Mouse (Mus musculus) hindbrain, embryonic 16.5 days (tissue): ENCODE data around the gene Scn4a. TPM values are rescaled to one million over a fixed set of nuclear protein-coding genes. Genes with fewer than 3 reads are reported as not detected.

ENCODE experiments used
- ATAC-seq: fragments of 200-750 bp; cut with Nextera tagmentation; 2 replicates; pipeline ENCODE4 v1.8.0; 2017; ENCODE audit warnings: moderate TSS enrichment, moderate library complexity
- H3K27ac ChIP-seq: fragments of 300-500 bp; sonication (generic); 2 replicates; pipeline ENCODE4 v1.5.1; 2014; ENCODE audit warnings: low read depth, mild to moderate bottlenecking, control low read depth, low read length, moderate library complexity
- H3K27me3 ChIP-seq: fragments of 300-500 bp; sonication (generic); replicated peaks from 2 replicates; pipeline ENCODE4 v1.6.1; 2014; ENCODE audit warnings: low read length; ENCODE audit not compliant: control insufficient read depth, insufficient read depth
- H3K36me3 ChIP-seq: fragments of 300-500 bp; sonication (generic); 2 replicates; pipeline ENCODE4 v1.6.1; 2014; ENCODE audit warnings: mild to moderate bottlenecking, low read length, moderate library complexity, mixed read lengths; ENCODE audit not compliant: control insufficient read depth, insufficient read depth
- H3K4me1 ChIP-seq: fragments of 300-500 bp; sonication (generic); 2 replicates; pipeline ENCODE4 v1.6.1; 2014; ENCODE audit warnings: low read depth, low read length; ENCODE audit not compliant: control insufficient read depth, insufficient read depth
- H3K4me2 ChIP-seq: fragments of 300-500 bp; sonication (generic); 2 replicates; pipeline ENCODE4 v1.6.1; 2014; ENCODE audit warnings: mild to moderate bottlenecking, low read length, control low read depth, moderate library complexity
- H3K4me3 ChIP-seq: fragments of 300-500 bp; sonication (generic); 2 replicates; pipeline ENCODE4 v1.5.1; 2014; ENCODE audit warnings: mild to moderate bottlenecking, low read length, control low read depth, moderate library complexity
- H3K9ac ChIP-seq: fragments of 300-500 bp; sonication (generic); 2 replicates; pipeline ENCODE4 v1.6.1; 2014; ENCODE audit warnings: low read depth, mild to moderate bottlenecking, control low read depth, low read length, moderate library complexity
- H3K9me3 ChIP-seq: fragments of 300-500 bp; sonication (generic); 2 replicates; pipeline ENCODE4 v1.6.1; 2014; ENCODE audit warnings: mild to moderate bottlenecking, low read length, moderate library complexity; ENCODE audit not compliant: control insufficient read depth
- WGBS: fragments of 180-500 bp; shearing (Covaris S2); extraction: QIAGEN DNeasy Blood & Tissue Kit; methylation state at CpG from one replicate; pipeline ENCODE4 v1.1.7; 2014; 5-methylcytosine and 5-hydroxymethylcytosine counted together
- polyA plus RNA-seq: library from polyadenylated mRNA; unstranded; fragments of >200 nt; fragmentation: Nextera tagmentation; extraction: Ambion mirVana; gene quantifications from 2 replicates; pipeline ENCODE4 v1.2.1, GENCODE M21; 2015

Scn4a gene
- polyA plus RNA-seq, 1 experiment from 2014 or later, result not detected

DNA sequence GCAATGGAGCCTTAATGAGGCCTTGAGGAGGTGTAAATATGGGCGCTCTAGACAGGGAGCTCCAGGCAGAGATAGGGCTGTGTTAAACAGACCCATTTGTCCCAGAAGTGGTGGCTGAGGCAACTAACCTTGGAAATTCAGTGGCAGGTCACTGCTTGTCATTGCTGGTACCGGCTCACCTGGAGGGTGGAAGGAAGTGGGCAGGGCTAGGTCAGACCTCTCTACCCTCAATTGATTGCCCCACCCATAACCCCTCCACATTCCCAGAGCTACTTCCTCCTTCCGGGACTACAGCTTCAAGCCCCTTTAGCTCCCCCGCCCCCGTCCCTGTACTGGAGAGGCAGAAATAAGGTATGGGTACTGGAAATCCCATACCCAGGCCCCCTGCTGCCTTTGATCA lies 39.6 kb downstream of the Scn4a start:
- Histone ChIP-seq H3K4me2 (no peak overlapping the region), H3K9ac (no peak overlapping the region), H3K4me3 (no peak overlapping the region), H3K27me3 (no peaks in the 10 kb centered on the region), H3K27ac (no peak overlapping the region), H3K4me1 (no peaks in the 10 kb centered on the region), H3K36me3 (no peaks in the 10 kb centered on the region), H3K9me3 (no peaks in the 10 kb centered on the region)
- 78% methylated on average over 5 of the region's 5 CpGs for WGBS
- no peak for ATAC-seq

DNA sequence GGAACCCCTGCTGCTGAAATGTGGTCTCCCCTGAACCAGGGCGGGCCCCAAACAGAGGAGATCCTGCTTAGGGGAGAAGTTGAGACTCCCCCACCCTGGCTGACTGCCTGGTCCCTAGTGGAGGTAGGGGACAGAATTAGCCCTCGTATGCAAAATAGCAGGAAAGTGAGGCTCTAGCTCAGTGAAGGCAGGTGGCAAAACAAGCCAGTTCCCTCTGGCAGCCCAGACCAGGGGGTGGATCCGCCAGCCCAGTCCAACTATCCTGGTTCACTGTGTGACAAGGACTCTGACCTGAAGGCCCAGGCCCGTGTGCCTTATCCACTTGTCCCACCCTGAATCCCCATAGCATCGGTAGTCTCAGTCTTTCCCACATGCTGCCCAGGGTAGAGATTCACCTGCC lies 43.0 kb downstream of the Scn4a start:
- Histone ChIP-seq H3K4me1 (no peaks in the 10 kb centered on the region), H3K9me3 (no peaks in the 10 kb centered on the region), H3K27ac (no peak overlapping the region), H3K27me3 (no peaks in the 10 kb centered on the region), H3K4me2 (no peak overlapping the region), H3K9ac (no peak overlapping the region), H3K4me3 (no peak overlapping the region), H3K36me3 (no peaks in the 10 kb centered on the region)
- WGBS, result 69% methylated on average over 5 of the region's 5 CpGs
- no peak for ATAC-seq

DNA sequence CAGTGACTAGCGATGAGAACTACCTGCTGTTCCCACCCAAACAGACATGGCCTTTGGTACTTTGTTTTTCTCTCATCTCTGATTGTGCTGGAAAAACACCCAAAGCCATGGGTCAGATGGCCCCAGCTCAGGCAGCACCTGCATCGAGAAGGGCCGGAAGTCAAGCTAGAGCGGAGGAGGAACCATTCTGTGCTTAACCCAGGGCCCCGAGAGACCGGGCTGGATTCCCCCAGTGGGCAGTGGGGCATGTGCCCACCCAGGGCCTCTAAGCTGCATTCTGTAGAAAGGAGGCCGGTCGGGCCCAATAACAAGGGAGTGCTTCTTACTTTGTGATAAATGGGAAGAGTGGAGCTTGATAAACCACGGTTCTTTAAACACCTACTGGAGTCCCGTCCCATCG lies 44.9 kb downstream of the Scn4a start:
- no peaks in the 10 kb centered on the region for H3K27me3 ChIP-seq
- 84% methylated on average over 11 of the region's 11 CpGs for WGBS
- H3K4me3 ChIP-seq, result no peak overlapping the region

DNA sequence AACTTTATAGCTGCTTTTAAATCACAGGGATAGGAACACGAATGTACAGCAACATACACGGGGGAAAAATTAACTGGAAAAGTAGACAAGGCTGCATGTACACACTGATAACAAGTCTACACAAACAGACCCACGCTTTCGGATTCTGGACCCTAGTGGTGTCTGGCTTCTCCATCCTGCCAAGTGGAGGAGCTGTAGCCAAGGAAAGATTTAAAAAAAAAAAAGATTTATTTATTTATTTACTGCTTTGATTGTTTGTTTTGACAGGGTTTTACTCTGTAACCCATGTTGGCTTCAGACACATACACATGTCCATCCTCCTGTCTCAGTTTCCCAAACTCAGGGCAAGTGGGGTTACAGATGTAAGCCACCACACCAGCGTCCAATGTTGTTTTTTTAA lies 45.7 kb downstream of the Scn4a start:
- 80% methylated on average over 5 of the region's 5 CpGs for WGBS
- Histone ChIP-seq H3K27ac (no peak overlapping the region), H3K27me3 (no peaks in the 10 kb centered on the region), H3K4me3 (no peak overlapping the region), H3K9me3 (no peaks in the 10 kb centered on the region), H3K4me2 (no peak overlapping the region), H3K4me1 (no peaks in the 10 kb centered on the region), H3K36me3 (no peaks in the 10 kb centered on the region), H3K9ac (no peak overlapping the region)
- no peak for ATAC-seq

More for the DNA sequence above, 44.9 kb downstream of the Scn4a start:
- no peak overlapping the region for H3K27ac ChIP-seq
- no peaks in the 10 kb centered on the region for H3K36me3 ChIP-seq
- H3K4me2 ChIP-seq, result no peak overlapping the region
- no peak for ATAC-seq
- H3K9me3 ChIP-seq, result no peaks in the 10 kb centered on the region
- H3K9ac ChIP-seq, result no peak overlapping the region
- H3K4me1 ChIP-seq, result no peaks in the 10 kb centered on the region

DNA sequence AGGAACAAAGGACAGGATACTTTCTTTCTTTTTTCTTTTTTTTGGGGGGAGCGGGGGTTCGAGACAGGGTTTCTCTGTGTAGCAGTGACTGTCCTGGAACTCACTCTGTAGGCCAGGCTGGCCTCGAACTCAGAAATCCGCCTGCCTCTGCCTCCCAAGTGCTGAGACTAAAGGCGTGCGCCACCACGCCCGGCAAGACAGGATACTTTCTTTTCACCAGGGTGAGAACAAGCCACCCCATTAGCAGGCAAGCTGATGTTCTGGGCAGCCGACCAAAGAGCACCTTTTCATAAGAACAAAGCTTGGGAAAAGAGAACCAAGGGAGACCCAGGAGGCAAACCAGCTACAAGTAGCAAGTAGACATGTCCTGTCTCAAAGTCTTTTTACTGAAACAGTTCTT lies 46.3 kb downstream of the Scn4a start:
- Histone ChIP-seq H3K9ac (no peak overlapping the region), H3K27ac (no peak overlapping the region), H3K36me3 (no peaks in the 10 kb centered on the region), H3K4me2 (no peak overlapping the region), H3K9me3 (no peaks in the 10 kb centered on the region), H3K4me3 (no peak overlapping the region), H3K4me1 (no peaks in the 10 kb centered on the region), H3K27me3 (no peaks in the 10 kb centered on the region)
- WGBS, result 79% methylated on average over 9 of the region's 9 CpGs
- ATAC-seq, result no peak

DNA sequence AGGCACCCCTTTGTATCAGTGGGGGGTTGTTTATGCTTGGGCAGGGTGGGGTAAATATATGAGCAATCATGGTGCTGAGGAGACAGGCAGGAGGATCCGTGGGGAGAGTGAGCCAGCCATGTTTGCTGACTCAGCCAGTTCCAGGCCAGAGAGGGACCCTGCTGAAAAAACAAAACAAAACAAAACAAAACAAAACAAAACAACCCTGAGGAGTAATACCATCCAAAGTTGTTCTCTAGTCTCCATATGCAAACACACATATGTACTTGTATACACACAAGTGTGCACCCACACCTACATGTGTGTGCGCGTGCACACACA lies 47.1 kb downstream of the Scn4a start:
- Histone ChIP-seq H3K4me3 (no peak overlapping the region), H3K27me3 (no peaks in the 10 kb centered on the region), H3K9me3 (no peaks in the 10 kb centered on the region), H3K27ac (no peak overlapping the region), H3K9ac (no peak overlapping the region), H3K4me2 (no peak overlapping the region), H3K36me3 (no peaks in the 10 kb centered on the region), H3K4me1 (no peaks in the 10 kb centered on the region)
- no peak for ATAC-seq
- WGBS, result 81% methylated on average over 3 of the region's 3 CpGs

DNA sequence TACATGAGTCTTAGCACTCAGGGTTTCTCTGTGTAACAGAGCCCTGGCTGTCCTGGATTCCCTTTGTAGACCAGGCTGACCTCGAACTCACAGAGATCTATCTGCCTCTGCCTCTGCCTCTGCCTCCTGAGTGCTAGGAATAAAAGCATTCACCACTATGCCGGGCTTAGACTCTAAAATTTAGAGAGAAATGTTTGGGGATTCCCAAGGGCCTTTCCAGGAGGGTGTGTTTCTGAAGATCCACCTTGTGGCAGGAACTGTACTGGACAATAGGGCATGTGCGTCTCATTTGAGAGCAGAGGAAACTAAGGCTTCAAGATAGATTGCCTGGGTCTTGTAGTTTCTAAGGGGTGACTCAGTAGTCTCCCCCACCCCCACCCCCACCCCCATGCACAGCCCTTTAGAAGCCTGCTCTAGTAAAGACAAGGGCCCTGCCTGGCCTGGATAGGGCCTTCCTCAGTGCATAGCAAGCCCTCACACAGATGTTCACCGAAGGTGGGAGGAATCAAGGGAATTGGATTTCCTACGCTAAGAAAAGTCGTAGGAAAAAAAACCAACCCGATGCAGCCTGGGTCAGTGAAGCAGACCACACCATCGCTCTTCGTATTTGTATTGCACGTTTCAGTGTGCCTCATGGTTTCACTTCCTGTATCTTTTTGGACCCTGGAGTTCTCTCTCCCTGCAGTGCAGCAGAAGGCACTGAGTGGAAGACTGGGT lies 47.6 kb downstream of the Scn4a start:
- Histone ChIP-seq H3K36me3 (no peaks in the 10 kb centered on the region), H3K4me1 (no peaks in the 10 kb centered on the region), H3K4me2 (no peak overlapping the region), H3K9me3 (no peaks in the 10 kb centered on the region), H3K4me3 (no peak overlapping the region), H3K9ac (no peak overlapping the region), H3K27ac (no peak overlapping the region), H3K27me3 (no peaks in the 10 kb centered on the region)
- ATAC-seq, result no peak
- WGBS, result 85% methylated on average over 10 of the region's 10 CpGs

DNA sequence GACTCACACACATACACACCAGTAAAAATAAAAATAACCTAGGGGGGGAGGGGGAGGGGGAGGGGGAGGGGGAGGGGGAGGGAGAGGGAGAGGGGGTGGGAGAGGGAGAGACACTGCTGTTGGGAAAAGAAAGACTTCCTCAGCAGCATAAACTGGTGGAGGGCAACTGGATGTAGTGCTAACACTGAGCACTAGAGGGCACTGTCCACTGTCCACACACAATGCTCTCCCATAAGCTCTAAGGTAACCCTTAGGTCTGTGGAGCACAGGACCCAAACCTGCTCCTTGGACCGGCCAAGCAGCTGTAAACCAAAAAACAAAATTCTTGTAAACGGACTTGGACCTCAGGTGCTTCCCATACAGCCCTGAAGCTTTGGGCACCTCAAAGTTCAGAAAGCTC lies 50.5 kb downstream of the Scn4a start:
- H3K9ac ChIP-seq, result no peak overlapping the region
- H3K27me3 ChIP-seq, result no peaks in the 10 kb centered on the region
- WGBS, result 30% methylated on average over 2 of the region's 2 CpGs
- no peaks in the 10 kb centered on the region for H3K36me3 ChIP-seq
- no peak overlapping the region for H3K27ac ChIP-seq
- no peak for ATAC-seq
- no peak overlapping the region for H3K4me2 ChIP-seq
- H3K4me3 ChIP-seq, result no peak overlapping the region
- H3K9me3 ChIP-seq, result no peaks in the 10 kb centered on the region
- no peaks in the 10 kb centered on the region for H3K4me1 ChIP-seq

DNA sequence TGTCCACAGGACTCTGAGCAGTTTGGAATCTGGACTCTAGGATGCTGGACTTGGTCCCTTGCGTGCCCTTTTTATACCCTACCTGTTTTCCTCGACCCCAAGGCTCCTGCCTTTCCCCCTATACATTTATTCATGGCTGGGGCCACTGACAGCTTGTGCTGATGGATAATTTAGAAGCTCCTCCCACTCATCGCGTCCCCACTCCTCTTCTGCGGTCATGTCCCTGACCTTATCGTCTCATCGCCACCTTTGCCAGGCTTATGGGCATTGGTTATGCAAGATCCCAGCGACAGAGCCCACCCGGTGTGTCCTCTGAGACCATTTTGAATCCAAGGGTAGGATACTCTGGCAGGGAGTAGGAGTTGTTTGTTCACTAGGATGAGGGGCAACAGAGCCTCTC lies 51.3 kb downstream of the Scn4a start, which contains the start of gene Gh:
Gene Gh (minus strand): TSS at position 101 of the 400 bp plus-strand sequence.
- Histone ChIP-seq H3K27ac (no peak within 1 kb of the TSS), H3K4me3 (no peak within 1 kb of the TSS), H3K4me2 (no peak within 1 kb of the TSS), H3K9me3 (no peaks in the 10 kb centered on the region), H3K4me1 (no peaks in the 10 kb centered on the region), H3K27me3 (no peaks in the 10 kb centered on the region), H3K9ac (no peak within 1 kb of the TSS), H3K36me3 (no peaks in the 10 kb centered on the region)
- WGBS, result 82% methylated on average over 9 of the region's 9 CpGs
- no peak for ATAC-seq

DNA sequence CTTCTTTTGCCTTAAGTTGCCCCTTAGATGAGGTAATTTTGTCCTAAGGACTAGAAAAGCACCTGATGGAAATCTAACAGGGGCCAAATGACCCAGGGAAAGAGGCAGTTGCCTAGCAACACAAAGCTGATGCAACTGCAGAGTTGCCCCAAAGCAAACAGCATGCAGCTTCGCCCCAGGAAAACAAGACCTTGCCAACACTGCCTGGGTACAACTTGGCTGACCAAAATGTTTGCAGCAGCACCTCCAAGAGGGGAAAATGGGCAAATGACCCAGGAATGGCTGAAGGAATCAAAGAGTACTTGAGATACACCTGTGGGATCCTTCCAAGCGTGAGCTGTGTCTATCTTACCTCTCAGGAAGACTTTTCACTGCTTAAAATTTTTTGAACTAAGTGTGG lies 61.2 kb downstream of the Scn4a start:
- 86% methylated on average over 2 of the region's 2 CpGs for WGBS

More for the DNA sequence above, 61.2 kb downstream of the Scn4a start:
- Histone ChIP-seq H3K27ac (no peak overlapping the region), H3K27me3 (no peaks in the 10 kb centered on the region), H3K4me1 (no peaks in the 10 kb centered on the region), H3K9me3 (no peaks in the 10 kb centered on the region), H3K4me2 (no peak overlapping the region), H3K4me3 (no peak overlapping the region), H3K9ac (no peak overlapping the region), H3K36me3 (no peaks in the 10 kb centered on the region)
- no peak for ATAC-seq
